8 mouse cellular contexts compared by ENCODE assay signal in the genomic region with DNA sequence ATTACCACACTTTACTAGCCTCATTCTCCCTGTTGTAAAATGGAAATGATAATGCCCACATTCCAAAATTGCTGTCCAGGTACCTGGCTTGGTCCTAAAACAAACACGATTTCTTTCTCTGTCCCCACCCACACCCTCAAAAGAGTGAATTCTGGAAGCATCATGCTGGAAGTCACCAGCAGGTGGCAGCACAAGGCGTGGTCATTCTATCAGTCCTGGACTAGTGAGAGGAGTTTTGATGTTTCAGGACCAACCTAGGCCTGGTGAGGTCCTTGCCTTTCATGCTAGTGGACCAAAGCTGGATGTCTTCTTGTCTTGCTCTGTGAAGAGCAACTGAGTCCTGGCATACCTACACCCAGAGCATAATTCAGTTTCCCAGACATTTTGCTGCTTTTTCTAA.
DNase-seq lines count a peak whose midpoint lies in the region; ATAC-seq and TF ChIP-seq lines count a peak whose summit lies in the region.

No protein-coding gene starts in this region.

- no peaks in the 10 kb centered on the region for H3K27me3 ChIP-seq in midbrain, embryonic 14.5 days (ENCODE audit: control insufficient read depth, insufficient read depth, low read length)
- no peaks in the 10 kb centered on the region for H3K27me3 ChIP-seq in spleen, adult 2 months (ENCODE audit: control insufficient read depth, insufficient read depth, low read length)

- no peaks in the 10 kb centered on the region for H3K9me3 ChIP-seq in midbrain, embryonic 14.5 days (ENCODE audit: control insufficient read depth, low read length)

- H3K9ac ChIP-seq in midbrain, embryonic 14.5 days (replicated peaks; ENCODE audit: low read length) = no peak overlapping the region

- H3K27ac ChIP-seq in midbrain, embryonic 14.5 days (replicated peaks; ENCODE audit: low read depth, low read length) = no peak overlapping the region
- no peak overlapping the region for H3K27ac ChIP-seq in spleen, adult 2 months (ENCODE audit: insufficient read depth, low read length)

- TF ChIP-seq POLR2A in spleen, adult 2 months (IDR thresholded peaks at IDR 0.05; ENCODE audit: low read depth, low read length) = no peak

- 21% methylated on average over 2 of the region's 2 CpGs for WGBS in midbrain, embryonic 14.5 days
- 3% methylated on average over 2 of the region's 2 CpGs for WGBS in spleen, adult 2 months

- H3K4me3 ChIP-seq in midbrain, embryonic 14.5 days (replicated peaks; ENCODE audit: low read depth, low read length) = no peak overlapping the region
- no peak overlapping the region for H3K4me3 ChIP-seq in spleen, adult 2 months (ENCODE audit: extremely low read depth, insufficient read depth, insufficient read length)

- no peaks in the 10 kb centered on the region for H3K36me3 ChIP-seq in midbrain, embryonic 14.5 days (ENCODE audit: control insufficient read depth, insufficient read depth, low read length)
- H3K36me3 ChIP-seq in spleen, adult 2 months (ENCODE audit: control insufficient read depth, insufficient read depth, low read length) = no peaks in the 10 kb centered on the region

- H3K4me2 ChIP-seq in midbrain, embryonic 14.5 days (ENCODE audit: low read length) = no peak overlapping the region

- DNase-seq in ZHBTc4 (ENCODE audit: low read depth, low spot score) = peak; percentile 69
- peak; percentile 88 to 92 for DNase-seq in cerebellum, postnatal 10 days
- DNase-seq in frontal cortex, postnatal 25 days (ENCODE audit: low spot score in 2 of 2) = peak; percentile 70 to 82
- peak; percentile 73 for DNase-seq in kidney, adult 18-20 months
- DNase-seq in left cerebral cortex, postnatal 36 days (ENCODE audit: low spot score in 2 of 2) = peak; percentile 72 to 78
- DNase-seq in midbrain, embryonic 14.5 days = peak; percentile 80
- peak; percentile 11 to 65 for DNase-seq in spleen, adult 2 months (ENCODE audit: low read depth in 1 of 2, low spot score in 2 of 2)

- TF ChIP-seq CTCF in spleen, adult 2 months (IDR thresholded peaks at IDR 0.05; ENCODE audit: extremely low read depth, insufficient read depth, insufficient read length, insufficient replicate concordance) = peak; percentile 69; the same call in 1 of the 2 replicates

- intact Hi-C loops in left cerebral cortex, postnatal 36 days (cut with DNase I) = loop anchor here (1.0 to 5.0 kb wide), 2 partner anchors 130 to 169 kb away; no protein-coding TSS in a partner anchor

- H3K4me1 ChIP-seq in midbrain, embryonic 14.5 days (ENCODE audit: control insufficient read depth, insufficient read depth, low read length) = no peaks in the 10 kb centered on the region
- no peaks in the 10 kb centered on the region for H3K4me1 ChIP-seq in spleen, adult 2 months (ENCODE audit: control insufficient read depth, insufficient read depth, insufficient read length)

- ATAC-seq in midbrain, embryonic 14.5 days (ENCODE audit: low FRiP score, low TSS enrichment) = 0 out of 2 replicates have a peak, but pooled peaks have one; percentile 12
- no peak for ATAC-seq in erythroblast, adult 5-6 weeks (replicated peaks; ENCODE audit: low FRiP score, poor library complexity, severe bottlenecking)

Comparison
In these comparisons a context has a peak if more than half of its experiments do, and no peak if none do; other contexts are left out.
1. DNase-seq: peak in every context shown above with its lines; median percentile 90 in cerebellum, postnatal 10 days; 80 in midbrain, embryonic 14.5 days; 76 in frontal cortex, postnatal 25 days; 75 in left cerebral cortex, postnatal 36 days; 73 in kidney, adult 18-20 months; 69 in ZHBTc4; 38 in spleen, adult 2 months.